Mouse (Mus musculus) E14TG2a.4 (cell line): ENCODE measurements around the gene Slc13a4.

Experiments used
- CTCF ChIP-seq: conservative IDR thresholded peaks from 2 replicates; pipeline ENCODE4 v1.5.1; 2014; ENCODE audit warnings: low read length
- NANOG ChIP-seq: IDR thresholded peaks from 2 replicates; pipeline ENCODE4 v1.6.1; 2014; ENCODE audit warnings: borderline replicate concordance, low read length, mixed read lengths
- POU5F1 ChIP-seq: IDR thresholded peaks from 2 replicates; pipeline ENCODE4 v1.6.1; 2014; ENCODE audit warnings: low read length, borderline replicate concordance

DNA sequence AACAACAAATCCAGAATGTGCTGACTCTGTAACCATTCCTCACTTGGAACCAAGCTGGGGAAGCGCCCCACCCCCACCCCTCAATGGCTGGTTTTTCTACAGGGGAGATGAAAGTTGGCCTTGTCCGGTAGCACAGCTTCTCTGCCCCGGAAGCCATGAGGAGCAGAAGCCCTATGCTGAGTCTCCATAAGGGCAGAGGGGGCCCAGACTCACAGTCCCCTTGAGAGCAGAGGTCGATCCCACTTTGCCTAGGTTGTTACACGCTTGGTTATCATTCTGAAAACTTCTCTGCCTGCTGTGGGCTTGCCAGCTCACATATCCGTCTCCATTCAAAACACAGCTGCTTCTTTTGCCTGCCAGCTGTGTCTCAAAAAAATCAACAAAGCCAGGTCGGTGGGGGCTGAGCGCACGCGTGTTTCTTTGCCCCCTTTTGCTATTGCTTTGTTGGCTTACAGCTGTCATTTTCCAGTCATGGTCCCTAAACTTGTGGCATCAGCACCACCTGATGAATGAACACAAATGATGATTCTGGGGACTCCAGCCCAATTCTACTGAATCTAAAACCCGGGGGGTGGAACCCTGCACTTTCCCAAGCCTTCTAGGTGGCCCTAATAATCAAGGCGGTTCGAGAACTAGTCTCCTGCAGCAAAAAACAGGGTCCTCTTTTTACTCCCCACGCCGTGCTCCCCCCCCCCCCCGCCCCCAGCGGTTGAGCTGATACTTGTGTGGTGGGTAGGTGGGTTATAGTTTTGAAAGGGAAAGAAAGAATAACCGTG is 46.1 kb upstream of the Slc13a4 start:
- TF ChIP-seq CTCF = no peak
- TF ChIP-seq NANOG = no peak
- no peak for TF ChIP-seq POU5F1
